Mouse (Mus musculus) adrenal gland, adult (tissue): Measurements from ENCODE around the gene Mslnl.
A peak's percentile ranks its signal among the peaks of the same experiment; 100 is the strongest.

Source experiments
- DNase-seq, 2 experiments: peaks; one replicate each; pipeline ENCODE4 v3.0.0; 2022 to 2023; ENCODE audit warnings: low spot score in 1 of 2; ENCODE audit not compliant: inconsistent age in 2 of 2

Gene Mslnl

DNA sequence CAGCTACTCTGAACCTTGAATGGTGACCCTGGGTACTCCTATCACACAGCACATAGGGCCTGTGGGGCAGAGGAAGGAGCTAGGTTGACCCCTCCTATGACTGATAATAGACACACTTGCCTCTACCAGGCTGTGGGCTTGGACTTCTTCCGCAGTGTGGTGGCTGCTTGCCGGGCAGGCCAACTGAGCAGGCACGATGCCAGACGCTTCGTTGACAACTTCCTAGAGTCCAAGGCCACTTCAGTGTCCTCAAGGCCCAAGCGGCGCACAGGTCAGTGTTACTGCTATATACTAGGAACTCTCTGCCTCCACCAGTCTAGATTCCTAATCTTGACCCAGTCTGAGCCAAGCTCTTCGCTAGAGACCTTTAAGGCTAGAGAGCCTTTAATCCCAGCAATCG lies 8.0 kb downstream of the Mslnl start:
- DNase-seq: peak; percentile 85 to 91

DNA sequence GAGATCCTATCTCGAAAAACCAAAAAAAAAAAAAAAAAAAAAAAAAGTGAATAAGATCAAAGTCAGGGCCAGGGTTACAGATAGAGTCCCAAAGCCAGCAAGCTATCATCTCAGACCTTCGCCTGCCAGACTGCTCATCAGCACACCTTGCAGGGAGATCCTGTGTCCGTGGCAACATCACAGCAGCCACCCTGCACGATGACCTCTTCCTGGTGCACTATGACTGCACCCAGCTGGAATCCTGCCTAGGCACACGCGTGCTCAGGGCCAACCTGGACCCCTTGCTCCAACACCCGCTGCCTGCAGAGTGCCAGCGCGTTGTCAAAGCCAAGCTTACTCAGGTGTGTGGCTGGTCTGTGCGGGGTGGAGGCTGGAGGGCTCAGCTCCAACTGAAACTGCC lies 8.5 kb downstream of the Mslnl start:
- DNase-seq: peak; percentile 57 to 65

DNA sequence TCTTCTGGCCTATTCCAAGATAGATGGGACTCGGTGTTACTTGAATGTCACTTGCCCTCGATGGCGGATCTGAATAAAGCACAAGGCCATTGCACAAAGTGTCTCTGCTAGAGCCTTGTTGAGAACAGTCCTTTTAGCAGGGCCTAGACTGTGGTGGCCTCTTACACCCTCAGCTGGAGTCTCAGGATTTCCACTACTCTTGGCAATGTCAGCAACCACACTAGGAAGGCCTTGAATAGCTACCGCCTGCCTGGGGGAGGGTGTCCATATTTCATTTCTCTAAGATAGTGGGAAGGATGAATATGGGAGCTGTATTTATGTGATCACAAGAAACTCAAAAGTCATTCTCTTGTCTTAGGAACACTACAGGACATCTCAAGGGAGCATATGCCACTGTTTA lies 12.4 kb downstream of the Mslnl start:
- peak; percentile 33 to 76 for DNase-seq

DNA sequence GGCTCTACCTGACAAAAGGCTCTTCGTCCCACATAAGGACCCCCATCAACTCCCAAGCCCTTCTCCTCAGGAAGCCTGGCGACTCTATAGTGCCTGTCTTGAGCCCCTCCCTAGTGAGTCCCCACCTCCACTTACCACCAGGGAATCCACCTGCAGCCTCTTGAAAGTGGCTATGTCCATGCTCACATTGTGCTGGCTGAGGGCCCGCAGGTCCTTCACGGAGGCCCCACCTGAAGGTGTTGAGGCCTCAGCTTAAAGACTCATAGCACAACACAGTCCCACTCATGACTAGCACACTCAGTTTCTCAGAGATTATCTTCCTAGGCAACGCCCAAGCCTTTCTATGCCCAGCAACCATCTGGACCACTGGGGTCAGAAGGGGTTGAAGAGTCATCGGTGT lies 13.5 kb downstream of the Mslnl start:
- no peak for DNase-seq

DNA sequence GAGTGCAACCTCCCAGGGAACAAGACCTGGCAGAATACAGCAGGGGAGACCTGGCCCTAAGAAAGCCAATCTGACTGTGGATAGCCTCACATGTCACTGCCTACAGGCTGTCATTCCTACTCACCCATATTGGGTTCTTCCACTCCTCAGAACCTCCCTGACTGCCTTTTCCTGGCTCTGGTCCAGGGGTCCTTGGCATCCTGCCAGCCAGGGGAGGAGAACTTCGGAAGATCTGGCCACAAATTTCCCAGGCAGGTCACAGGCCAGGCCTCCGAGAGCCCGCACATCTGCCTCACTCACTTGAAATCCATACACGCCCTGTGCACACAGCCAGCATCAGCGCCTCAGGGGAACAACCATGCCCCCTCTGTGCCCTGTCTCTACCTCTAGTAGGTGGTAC lies 15.6 kb downstream of the Mslnl start:
- DNase-seq: peak; percentile 69 to 88

DNA sequence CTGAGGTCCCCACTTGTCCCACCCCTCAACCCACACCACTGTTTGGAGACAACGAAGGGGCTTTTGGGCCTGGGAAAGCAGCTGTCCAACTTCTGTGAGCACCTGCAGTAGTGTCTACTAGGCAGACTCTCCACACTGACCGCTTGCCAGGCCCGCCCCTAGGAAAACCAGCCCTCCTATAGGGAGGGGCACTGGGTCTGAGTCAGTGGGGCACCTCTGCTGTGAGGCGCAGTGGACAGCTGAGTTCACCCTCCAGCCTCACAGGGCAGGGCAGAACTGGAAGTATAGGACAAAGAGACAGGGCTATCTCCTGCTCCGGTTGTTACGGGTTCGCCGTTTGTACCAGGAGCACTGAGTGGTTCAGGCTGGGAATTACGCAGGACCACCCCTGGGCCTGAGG lies 18.4 kb downstream of the Mslnl start, which contains the start of gene Msln:
Gene Msln, minus strand, starts transcription at position 138 of the 400 bp plus-strand sequence.
- no peak for DNase-seq

DNA sequence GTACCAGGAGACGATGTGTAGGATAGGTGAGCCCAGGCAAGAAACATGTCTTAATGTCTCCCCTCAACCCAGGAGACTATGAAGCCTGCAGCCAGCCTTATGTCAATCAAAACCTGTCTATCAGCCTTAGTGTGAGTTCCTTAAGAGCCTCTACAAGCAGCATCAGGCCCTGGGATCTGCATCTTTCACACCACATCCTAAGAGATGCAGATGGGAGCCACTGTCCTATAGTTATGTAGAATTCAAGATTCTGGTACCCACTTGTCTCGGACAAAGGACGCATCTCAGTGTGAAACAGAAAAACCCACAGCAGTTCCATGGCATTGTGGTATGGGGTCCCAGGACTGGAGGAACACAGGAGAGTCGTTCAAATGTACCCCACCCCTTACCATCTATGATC lies 19.2 kb downstream of the Mslnl start:
- DNase-seq: no peak

DNA sequence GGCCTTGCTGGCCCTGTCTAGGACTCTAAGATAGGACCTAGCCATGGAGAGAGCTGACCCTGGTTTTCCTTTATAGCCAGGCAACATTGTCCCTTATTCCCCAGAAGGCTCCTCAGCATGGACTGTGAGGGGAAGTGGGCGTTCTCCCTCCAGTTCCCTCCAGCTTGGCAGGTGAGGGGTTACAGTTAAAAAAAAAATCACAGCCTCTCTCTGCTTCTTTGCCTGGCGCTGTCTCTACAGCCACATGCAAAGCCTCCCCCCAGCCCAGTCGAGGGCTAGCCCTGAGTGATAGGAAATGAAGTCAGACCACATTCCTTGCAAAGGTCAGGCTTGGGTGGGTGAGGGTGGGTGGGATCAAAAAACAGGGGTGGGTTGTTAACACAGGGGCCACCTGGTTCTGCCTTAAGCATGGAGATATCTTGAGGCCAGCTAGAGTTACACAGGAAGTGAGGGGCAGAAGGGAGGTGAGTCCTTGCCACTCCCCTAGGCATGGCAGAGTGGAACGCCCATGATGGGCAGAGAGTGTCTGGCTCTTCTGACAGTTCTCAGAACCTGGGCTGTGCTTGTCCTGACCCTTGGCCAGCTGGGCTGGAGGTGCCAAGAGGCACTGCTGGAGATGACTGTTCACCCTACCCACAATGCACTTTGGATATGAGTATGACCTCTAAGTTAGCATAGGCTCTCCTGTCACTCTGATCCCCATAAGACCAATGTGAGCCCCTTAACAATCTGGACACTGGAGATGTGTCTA lies 20.0 kb downstream of the Mslnl start:
- DNase-seq: no peak

DNA sequence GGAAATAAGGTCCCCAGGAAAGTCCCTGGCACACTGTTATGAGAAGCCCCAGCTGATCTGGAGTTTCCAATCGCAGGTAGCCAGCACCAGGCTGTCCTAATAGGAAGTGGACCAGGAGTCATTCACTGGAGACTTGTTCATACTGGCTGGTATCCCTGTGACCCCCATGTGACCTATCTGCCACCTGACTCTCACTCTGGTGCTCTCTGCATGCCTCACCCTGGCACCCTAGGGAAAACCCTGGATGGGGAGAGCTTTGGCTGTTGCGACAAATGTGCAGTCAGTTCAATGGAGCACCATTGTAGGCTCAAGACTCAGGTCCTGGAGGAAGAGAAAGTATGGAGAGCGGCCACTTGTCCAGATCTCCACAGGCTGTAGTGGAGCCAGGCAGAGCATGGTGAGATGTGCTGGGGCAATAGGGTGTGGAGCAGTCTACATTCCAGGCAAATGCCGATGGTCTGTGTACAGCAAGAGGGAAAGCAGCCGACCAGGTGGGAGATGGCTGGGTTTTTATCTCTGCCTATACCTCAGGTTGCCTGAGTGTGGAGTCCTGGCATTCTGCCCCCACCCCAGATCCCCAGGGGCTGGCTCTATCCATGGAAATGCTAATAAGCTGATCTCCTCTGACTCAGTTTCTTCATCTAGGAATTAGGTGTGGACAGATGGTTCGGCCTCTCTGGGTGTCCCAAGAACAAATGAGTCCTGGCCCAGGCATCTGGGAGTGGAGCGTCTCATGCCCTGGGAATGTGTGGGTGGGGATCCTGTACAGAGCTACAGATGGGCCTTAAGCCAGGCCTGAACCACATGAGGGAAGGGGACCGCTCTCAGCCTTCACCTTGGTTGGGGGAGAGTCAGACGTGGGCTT lies 20.8 kb downstream of the Mslnl start:
- no peak for DNase-seq

DNA sequence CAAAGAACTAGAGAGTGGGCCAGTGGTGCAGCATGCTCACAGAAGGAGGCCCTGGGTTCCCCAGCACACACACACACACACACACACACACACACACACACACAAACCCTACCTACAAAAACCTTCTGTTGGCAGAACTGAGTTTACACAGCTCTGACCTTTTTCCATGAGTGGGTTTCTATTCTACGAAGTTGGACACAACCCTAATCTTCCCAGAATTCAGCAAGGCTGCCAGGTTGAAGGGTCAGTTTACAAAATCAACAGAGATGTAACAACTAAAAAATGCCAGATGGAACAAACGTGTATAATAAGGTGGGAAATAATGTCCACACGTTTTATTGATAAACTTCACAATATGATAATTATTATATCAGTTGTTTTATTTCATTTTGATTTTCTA lies 21.8 kb downstream of the Mslnl start:
- DNase-seq: no peak

DNA sequence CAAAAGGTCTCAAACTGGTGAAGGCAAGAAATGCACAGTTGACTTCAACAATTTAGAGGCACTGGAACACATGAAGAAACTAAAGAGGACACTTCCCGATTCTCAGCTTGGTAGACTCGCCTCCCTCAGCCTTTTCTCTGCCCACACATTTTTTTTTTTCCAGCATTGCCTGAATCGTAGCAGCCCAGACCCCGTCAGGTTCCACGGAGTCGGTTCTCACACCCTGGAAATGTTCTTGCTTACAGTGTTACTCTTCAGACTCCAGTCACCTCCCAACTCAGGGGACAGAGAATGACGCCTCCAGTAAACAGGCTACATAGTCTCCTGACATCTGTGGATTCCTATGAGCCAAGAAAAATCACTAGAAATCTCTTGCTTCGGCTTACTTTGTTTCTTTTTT lies 24.3 kb downstream of the Mslnl start:
- no peak for DNase-seq

DNA sequence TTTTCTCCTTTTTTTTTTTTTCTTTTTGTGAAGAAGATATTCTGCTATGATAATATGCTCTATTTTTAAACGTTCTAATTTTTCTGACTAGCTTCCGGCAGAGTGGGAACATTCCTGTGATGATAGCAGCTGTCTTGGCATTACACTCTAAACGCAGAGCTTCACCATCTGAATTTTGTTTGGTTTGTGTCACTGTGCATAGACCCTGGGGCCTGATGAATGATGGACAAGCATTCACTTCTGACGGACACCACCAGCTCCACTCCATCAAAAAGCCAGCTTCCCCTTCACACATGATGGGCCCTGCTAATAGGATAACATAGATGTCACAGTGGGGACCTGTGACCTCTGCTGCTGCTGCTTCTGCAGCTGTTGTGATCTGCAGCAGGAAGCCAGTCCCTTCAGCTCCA lies 25.7 kb downstream of the Mslnl start:
- no peak for DNase-seq

DNA sequence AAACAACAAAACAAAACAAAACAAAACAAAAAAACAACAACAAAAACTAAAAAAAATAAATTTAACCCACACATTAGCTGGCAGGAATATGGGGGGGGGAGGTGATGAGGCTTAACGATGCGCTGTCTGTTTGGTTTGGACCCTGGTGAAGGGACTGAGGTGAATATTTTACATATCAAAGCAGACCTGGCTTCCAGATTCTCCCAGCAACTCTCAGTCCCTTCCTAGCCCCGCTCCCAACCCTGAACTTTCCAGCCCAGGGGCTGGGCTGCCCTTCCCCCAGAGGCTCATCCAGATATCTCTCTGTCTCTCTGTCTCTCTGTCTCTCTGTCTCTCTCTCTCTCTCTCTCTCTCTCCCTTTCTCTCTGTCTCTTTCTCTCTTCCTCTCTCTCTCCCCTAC lies 26.7 kb downstream of the Mslnl start:
- no peak for DNase-seq

DNA sequence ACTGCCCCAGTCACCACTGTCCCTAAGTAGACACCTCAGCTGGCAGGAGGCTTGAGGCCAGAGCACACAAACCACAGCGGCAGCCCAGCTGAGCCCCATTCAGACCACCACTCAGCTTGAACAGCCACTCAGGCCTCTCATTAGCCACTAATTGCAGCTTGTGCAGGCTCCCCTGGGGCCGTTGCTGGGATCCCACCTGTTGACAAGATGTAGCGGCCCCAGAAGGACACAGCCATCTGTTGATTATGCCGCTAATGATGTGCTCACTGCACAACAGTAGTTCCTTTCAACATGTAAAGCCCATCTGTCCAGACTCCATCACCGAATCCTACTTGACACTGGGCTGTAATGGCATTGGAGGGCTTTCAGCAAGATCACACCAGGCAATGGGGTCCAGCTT lies 30.0 kb downstream of the Mslnl start:
- no peak for DNase-seq

DNA sequence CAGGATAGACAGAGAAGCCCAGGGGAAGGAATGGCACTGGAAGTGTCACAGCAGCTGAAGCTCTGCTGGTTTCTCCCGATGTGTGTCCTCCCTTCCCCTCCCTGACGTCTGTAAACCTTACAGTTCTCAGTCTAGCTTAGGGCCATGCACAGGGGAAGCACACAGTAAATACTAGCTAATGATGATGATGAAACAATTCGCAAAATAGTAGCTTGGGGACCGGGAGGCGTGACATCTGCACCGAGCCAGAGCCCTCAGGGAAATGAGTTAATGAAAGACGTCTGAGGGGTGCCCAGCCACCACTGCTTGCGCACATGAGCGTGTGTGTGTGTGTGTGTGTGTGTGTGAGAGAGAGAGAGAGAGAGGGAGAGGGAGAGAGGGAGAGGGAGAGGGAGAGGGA lies 33.5 kb downstream of the Mslnl start:
- no peak for DNase-seq

DNA sequence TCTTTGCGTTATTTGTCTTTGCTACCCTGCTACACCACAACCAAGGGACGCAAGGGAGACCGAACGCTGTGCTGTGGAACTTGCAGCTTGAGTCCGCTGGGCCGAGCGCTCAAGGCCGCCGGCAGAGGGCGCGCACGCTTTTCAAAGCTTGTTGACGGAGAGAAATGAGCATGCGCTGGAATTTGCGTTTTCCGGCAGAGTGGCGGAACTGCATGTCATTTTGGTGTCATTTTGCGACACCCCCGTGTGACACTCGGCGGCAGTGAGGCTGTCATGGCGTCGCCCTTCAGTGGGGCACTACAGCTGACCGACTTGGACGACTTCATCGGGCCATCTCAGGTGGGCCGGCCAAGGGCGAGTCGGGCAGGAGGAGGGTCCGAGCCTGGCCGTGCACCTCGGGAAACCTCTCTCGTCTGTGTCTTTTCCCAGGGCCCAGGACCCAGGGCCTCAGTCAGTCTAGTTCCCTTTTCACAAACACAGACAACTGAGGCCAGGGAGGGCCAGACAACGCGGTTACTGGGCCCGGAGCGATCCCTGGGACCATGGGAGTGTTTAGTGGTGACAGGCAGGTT lies 37.8 kb downstream of the Mslnl start, which contains the start of gene Narfl:
Gene Narfl, plus strand, starts transcription at position 228 of the 572 bp plus-strand sequence.
- DNase-seq: peak; percentile 97 to 99

DNA sequence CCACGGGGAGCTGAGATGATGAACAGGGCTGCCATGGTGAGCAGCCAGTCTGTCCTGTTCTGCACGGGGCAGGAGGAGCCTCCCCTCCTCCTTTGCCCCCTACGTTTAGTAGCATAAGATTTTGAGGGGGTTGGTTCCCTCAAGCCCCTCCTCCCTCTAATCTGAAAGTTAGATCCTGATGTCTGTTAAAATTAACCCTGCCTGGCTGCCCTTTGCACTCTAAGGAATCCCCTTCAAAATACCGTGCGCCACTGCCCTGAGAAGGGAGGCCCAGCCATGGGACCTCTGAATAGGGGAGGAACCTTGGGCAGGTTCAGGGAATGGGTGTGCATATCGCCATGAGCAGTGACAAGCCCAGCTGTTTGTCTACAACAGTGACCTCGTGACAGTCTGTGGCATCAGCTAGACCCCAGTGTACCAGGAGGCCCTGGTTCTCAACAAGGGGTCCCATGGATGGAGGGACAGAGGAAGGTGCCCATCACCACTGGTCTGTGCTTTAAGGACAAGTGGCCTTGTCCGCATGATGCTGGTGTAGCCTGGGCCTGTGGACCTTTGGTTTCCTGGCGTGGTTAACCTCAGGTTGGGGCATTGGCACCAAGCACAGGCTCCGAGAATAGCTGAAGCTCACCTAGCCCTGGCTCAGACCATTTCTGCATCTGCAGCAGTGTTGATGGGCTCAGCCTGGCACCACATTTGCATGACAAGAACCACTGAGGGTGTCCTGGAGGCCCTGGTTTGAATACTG lies 39.6 kb downstream of the Mslnl start:
- no peak for DNase-seq

DNA sequence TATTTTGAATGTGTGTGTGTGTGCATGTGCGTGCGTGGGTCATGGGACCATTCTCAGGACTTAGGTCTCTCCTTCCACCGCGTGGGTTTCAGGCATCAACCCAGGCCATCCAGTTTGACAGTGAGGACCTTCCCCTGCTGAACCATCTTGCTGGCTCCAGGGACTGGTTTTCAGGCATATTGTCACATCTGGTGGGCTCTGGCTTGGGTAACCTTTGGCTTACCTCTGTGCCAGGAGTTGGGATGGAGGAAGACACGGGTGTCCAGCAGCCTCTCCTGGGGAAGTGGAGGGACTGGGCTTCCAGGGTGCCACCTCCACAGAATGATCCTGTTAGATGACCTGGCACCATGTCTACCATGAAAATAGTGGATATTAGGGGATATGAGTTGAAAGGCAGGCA lies 42.1 kb downstream of the Mslnl start:
- peak in 1 of 2 experiments; percentile 29 for DNase-seq

DNA sequence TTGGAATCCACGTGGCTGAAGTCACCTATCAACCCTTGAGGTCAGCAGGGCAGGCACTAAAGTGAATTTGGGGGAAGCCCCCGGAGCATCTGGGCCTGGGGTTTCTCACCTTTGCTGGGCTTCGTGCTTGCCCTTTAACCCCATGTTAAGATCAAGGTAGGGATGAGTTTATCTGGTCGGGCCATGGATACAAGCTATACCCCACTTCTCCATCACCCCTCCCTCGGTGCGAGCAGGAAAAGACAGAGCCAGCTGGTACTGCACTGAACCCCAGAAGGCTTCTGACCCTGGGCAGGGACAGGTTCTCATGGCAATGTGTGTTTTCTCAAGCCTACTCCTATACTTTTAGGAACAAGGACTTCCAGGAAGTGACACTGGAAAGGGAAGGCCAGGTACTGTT lies 45.5 kb downstream of the Mslnl start:
- DNase-seq: no peak

DNA sequence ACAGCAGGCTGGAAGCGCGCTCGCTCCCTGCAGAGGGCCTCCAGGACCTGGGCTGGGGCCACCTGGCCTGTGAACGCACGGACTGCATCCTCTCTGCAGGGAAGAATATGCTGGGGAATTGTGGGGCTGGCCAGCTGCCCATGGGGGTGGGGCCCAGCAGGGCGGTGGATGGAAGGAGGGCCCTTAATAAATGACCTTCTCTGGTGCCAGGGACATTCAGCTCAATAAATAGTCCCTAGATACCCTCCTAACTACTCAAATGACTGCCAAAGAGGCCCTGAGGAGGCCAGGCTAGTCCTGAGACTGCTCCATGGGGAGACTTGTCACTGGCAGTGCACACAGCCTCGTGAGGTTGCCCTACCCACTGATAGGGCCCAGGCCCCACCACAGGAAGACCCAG lies 47.2 kb downstream of the Mslnl start:
- peak; percentile 67 to 88 for DNase-seq
